Mouse (Mus musculus) embryonic facial prominence, embryonic 14.5 days (tissue): ENCODE measurements around the gene Eif2b3. TPM values are rescaled to one million over a fixed set of nuclear protein-coding genes. Genes with fewer than 3 reads are reported as not detected.
A peak's percentile ranks its signal among the peaks of the same experiment; 100 is the strongest.

Source experiments
- ATAC-seq: fragments of 200-750 bp; cut with Nextera tagmentation; 2 replicates; pipeline ENCODE4 v1.8.0; 2017; ENCODE audit warnings: low read depth, moderate number of reproducible peaks, moderate TSS enrichment
- DNase-seq: peaks from one replicate; pipeline ENCODE4 v3.0.0-alpha.2; 2015; ENCODE audit warnings: low spot score
- H3K27ac ChIP-seq: fragments of 300-500 bp; sonication (generic); replicated peaks from 2 replicates; pipeline ENCODE4 v1.5.1; 2014; ENCODE audit warnings: low read depth, mild to moderate bottlenecking, low read length, moderate library complexity
- H3K27me3 ChIP-seq: fragments of 300-500 bp; sonication (generic); replicated peaks from 2 replicates; pipeline ENCODE4 v1.6.1; 2014; ENCODE audit warnings: low read length; ENCODE audit not compliant: control insufficient read depth, insufficient read depth
- H3K36me3 ChIP-seq: fragments of 300-500 bp; sonication (generic); 2 replicates; pipeline ENCODE4 v1.6.1; 2014; ENCODE audit warnings: low read length, mixed read lengths; ENCODE audit not compliant: control insufficient read depth, insufficient read depth
- H3K4me1 ChIP-seq: fragments of 300-500 bp; sonication (generic); 2 replicates; pipeline ENCODE4 v1.6.1; 2014; ENCODE audit warnings: antibody characterized with exemption, low read length; ENCODE audit not compliant: control insufficient read depth, insufficient read depth
- H3K4me2 ChIP-seq: fragments of 300-500 bp; sonication (generic); 2 replicates; pipeline ENCODE4 v1.6.1; 2014; ENCODE audit warnings: low read depth, mild to moderate bottlenecking, low read length, moderate library complexity, mixed read lengths
- H3K4me3 ChIP-seq: fragments of 300-500 bp; sonication (generic); 2 replicates; pipeline ENCODE4 v1.5.1; 2014; ENCODE audit warnings: low read depth, mild to moderate bottlenecking, low read length
- H3K9ac ChIP-seq: fragments of 300-500 bp; sonication (generic); 2 replicates; pipeline ENCODE4 v1.6.1; 2014; ENCODE audit warnings: low read depth, mild to moderate bottlenecking, low read length, moderate library complexity, mixed read lengths
- H3K9me3 ChIP-seq: fragments of 300-500 bp; sonication (generic); 2 replicates; pipeline ENCODE4 v1.6.1; 2016; ENCODE audit warnings: low read length; ENCODE audit not compliant: control insufficient read depth
- WGBS: fragments of 180-500 bp; shearing (Covaris S2); extraction: QIAGEN DNeasy Blood & Tissue Kit; methylation state at CpG from one replicate; pipeline ENCODE4 v1.1.7; 2014; 5-methylcytosine and 5-hydroxymethylcytosine counted together
- polyA plus RNA-seq: library from polyadenylated mRNA; unstranded; fragments of >200 nt; fragmentation: Nextera tagmentation; extraction: Ambion mirVana; gene quantifications from 2 replicates; pipeline ENCODE4 v1.2.1, GENCODE M21; 2014

Eif2b3 gene
- polyA plus RNA-seq, 1 experiment from 2014 or later: 38.6 TPM

GRCm38 (mm10) chr4:117125910-117126674 is 106.9 kb downstream of the Eif2b3 start:
- peak; percentile 88 for DNase-seq
- H3K9ac ChIP-seq: 0 out of 2 replicates have a peak overlapping the region, but pooled peaks have one; percentile 52
- ATAC-seq: peak; percentile 68

GRCm38 (mm10) chr4:117126675-117127290 is 107.6 kb downstream of the Eif2b3 start, which contains the start of gene Tctex1d4:
Gene Tctex1d4 (plus strand): TSS chr4:117126794.
- Histone ChIP-seq H3K4me3 (no peak within 1 kb of the TSS), H3K27me3 (peaks cover 3% of the 10 kb centered on the region; the same call in 1 of the 2 replicates), H3K27ac (peak within 1 kb of the TSS; percentile 88), H3K36me3 (peaks cover 12% of the 10 kb centered on the region), H3K4me2 (no peak within 1 kb of the TSS), H3K4me1 (peaks cover 21% of the 10 kb centered on the region), H3K9ac (0 out of 2 replicates have a peak within 1 kb of the TSS, but pooled peaks have one; percentile 52), H3K9me3 (no peaks in the 10 kb centered on the region)
- no peak for DNase-seq
- WGBS: 80% methylated on average over 9 of the region's 9 CpGs
- no peak for ATAC-seq

More at GRCm38 (mm10) chr4:117125910-117126674, 106.9 kb downstream of the Eif2b3 start:
- Histone ChIP-seq H3K4me2 (no peak overlapping the region), H3K27me3 (no peaks in the 10 kb centered on the region), H3K9me3 (no peaks in the 10 kb centered on the region), H3K4me1 (peaks cover 21% of the 10 kb centered on the region), H3K4me3 (no peak overlapping the region), H3K36me3 (peaks cover 8% of the 10 kb centered on the region), H3K27ac (peak overlapping the region; percentile 88)
- WGBS: 40% methylated on average over 14 of the region's 15 CpGs

- no peak overlapping the region for H3K4me2 ChIP-seq
- no peak for DNase-seq
- WGBS: 89% methylated on average over 33 of the region's 33 CpGs
- no peak overlapping the region for H3K27ac ChIP-seq
- no peak overlapping the region for H3K4me3 ChIP-seq
- no peak for ATAC-seq
- no peaks in the 10 kb centered on the region for H3K9me3 ChIP-seq
- peaks cover 12% of the 10 kb centered on the region for H3K36me3 ChIP-seq
- peaks cover 16% of the 10 kb centered on the region for H3K27me3 ChIP-seq
- peaks cover 24% of the 10 kb centered on the region for H3K4me1 ChIP-seq
- no peak overlapping the region for H3K9ac ChIP-seq
Observed at GRCm38 (mm10) chr4:117127991-117128686, 108.9 kb downstream of the Eif2b3 start.

GRCm38 (mm10) chr4:117130790-117131189 is 111.6 kb downstream of the Eif2b3 start:
- ATAC-seq (no peak), DNase-seq (no peak)
- 77% methylated on average over 6 of the region's 6 CpGs for WGBS
- H3K9ac ChIP-seq: no peak overlapping the region
- peaks cover 20% of the 10 kb centered on the region for H3K27me3 ChIP-seq
- H3K4me2 ChIP-seq: no peak overlapping the region
- no peaks in the 10 kb centered on the region for H3K9me3 ChIP-seq
- no peak overlapping the region for H3K4me3 ChIP-seq
- no peak overlapping the region for H3K27ac ChIP-seq
- H3K36me3 ChIP-seq: peaks cover 12% of the 10 kb centered on the region
- H3K4me1 ChIP-seq: peaks cover 11% of the 10 kb centered on the region

- peaks cover 12% of the 10 kb centered on the region for H3K36me3 ChIP-seq
- H3K4me1 ChIP-seq: peaks cover 6% of the 10 kb centered on the region
- 72% methylated on average over 6 of the region's 6 CpGs for WGBS
- no peak for ATAC-seq
- no peak overlapping the region for H3K4me3 ChIP-seq
- no peak overlapping the region for H3K4me2 ChIP-seq
- H3K27ac ChIP-seq: no peak overlapping the region
- no peak for DNase-seq
- peaks cover 20% of the 10 kb centered on the region for H3K27me3 ChIP-seq
- no peak overlapping the region for H3K9ac ChIP-seq
- no peaks in the 10 kb centered on the region for H3K9me3 ChIP-seq
Observed at GRCm38 (mm10) chr4:117131198-117131597, 112.0 kb downstream of the Eif2b3 start.

- peaks cover 12% of the 10 kb centered on the region for H3K36me3 ChIP-seq
- ATAC-seq (peak; percentile 42; the same call in 1 of the 2 replicates), DNase-seq (peak; percentile 72)
- peaks cover 20% of the 10 kb centered on the region for H3K27me3 ChIP-seq
- 28% methylated on average over 7 of the region's 7 CpGs for WGBS
- H3K27ac ChIP-seq: no peak overlapping the region
- H3K9ac ChIP-seq: 0 out of 2 replicates have a peak overlapping the region, but pooled peaks have one; percentile 84
- H3K4me2 ChIP-seq: peak overlapping the region; percentile 97
- H3K4me1 ChIP-seq: peaks cover 4% of the 10 kb centered on the region; the same call in 1 of the 2 replicates
- no peaks in the 10 kb centered on the region for H3K9me3 ChIP-seq
- peak overlapping the region; percentile 83 for H3K4me3 ChIP-seq
Observed at GRCm38 (mm10) chr4:117131890-117132793, 112.9 kb downstream of the Eif2b3 start.

- peak overlapping the region; percentile 97 for H3K4me2 ChIP-seq
- 15% methylated on average over 11 of the region's 11 CpGs for WGBS
- no peak overlapping the region for H3K27ac ChIP-seq
- peak overlapping the region; percentile 84 for H3K9ac ChIP-seq
- ATAC-seq (no peak), DNase-seq (no peak)
- H3K4me1 ChIP-seq: peaks cover 4% of the 10 kb centered on the region; the same call in 1 of the 2 replicates
- H3K4me3 ChIP-seq: peak overlapping the region; percentile 83
- peaks cover 20% of the 10 kb centered on the region for H3K27me3 ChIP-seq
- no peaks in the 10 kb centered on the region for H3K9me3 ChIP-seq
- peaks cover 12% of the 10 kb centered on the region for H3K36me3 ChIP-seq
Observed at GRCm38 (mm10) chr4:117132794-117133143, 113.6 kb downstream of the Eif2b3 start.
